Mouse (Mus musculus) inflammation-experienced regulatory T-cells, adult 16 weeks (primary cell): Measurements from ENCODE around the gene Tnpo3. TPM values are rescaled to one million over a fixed set of nuclear protein-coding genes. Genes with fewer than 3 reads are reported as not detected.

Source experiments
- polyA plus RNA-seq: library from polyadenylated mRNA; unstranded; fragments of 100-300 nt; shearing (Covaris generic); gene quantifications from one replicate; pipeline ENCODE4 v1.2.1, GENCODE M21; 2017

Tnpo3 gene
- polyA plus RNA-seq: 126 TPM

DNA sequence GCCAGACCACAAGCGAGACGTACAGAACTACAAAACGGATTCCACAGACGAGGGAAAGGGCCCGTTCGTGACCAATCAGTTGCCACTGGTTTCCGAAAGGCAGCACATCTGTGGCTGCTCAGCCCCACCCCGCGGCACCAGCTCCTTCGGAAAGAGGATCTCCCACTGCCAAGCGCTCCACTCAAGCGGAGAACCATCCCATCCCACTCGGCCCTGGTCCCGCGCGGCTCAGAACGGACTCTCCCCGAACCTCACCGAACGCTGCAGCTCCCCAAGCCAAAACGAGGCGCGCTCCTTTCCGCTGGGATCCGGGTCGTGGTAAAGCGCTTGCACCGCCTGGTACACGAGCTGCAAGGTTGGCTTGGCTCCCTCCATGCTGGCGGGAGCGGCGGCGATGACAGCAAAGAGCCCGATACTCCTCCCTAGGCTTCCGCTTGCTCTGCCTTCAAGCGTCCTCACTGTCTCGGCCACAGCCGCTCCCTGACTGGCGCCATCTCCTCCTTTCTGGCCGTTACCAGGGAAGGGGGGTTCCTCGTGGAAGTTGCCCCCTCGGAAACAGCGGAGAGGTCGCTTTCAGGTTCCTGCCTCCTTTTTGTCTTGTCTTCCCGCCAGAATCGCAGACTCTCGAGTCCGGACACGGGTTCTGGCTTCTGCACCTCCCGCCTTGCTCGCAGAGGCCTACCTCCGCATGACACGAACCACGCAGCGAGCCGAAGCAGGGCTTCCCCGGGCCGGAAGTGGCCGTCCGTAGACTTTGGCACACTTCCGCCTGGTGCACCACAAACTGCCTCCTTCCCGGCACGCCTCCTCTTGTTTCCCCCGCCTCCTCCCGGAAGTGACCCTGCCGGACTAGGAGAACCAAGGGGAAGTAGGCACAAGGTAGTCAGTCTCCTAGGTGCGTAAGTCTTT, at the start of gene Tnpo3:
Tnpo3 (minus strand) TSS at position 777 of the 909 bp plus-strand sequence.

DNA sequence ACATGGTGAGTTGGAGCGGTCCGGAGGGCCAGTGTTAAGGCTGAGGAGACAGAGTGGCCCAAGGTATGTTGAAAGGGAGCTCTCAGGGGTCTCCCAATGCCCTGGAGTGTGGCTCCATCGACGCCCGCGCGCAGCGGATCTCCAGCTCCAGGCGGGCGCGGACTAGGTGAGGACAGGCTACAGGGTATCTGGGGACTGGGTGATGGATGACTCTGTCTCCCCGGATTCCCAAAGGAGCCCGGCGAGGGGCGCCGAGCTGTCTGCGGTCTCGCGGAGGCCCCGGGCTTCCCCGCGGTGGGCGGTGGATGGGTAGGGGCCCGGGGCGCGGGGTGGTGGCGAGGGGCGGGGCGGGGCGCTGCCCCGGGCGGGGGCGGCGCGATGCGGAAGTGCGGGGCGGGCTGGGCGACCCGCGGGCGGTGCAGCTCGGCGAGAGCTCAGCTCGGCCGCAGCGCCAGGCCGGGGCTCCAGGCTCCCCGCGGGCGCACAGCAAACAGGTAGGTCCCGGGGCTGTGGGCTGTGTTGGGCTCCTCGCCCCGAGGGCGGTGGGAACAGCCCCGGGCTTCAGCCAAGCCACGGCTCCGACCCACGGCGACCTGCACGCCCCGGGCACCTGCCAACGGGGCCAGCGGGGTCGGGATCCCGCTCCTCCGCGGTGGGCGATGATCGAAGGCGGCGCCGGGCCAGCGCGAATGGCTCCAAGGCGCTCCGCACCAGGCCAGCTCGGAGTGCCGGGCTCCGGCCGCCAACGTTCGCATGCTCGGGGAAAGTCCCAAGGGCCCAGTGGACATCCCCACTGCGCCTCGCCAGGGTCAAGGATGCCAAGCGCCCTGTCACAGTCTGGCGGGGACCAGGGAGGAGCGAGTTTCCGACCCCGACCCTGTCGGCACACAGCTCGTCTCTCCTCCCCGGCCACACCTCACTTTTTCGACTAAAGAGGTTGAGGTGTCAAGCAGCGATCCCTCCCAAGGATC, 83.1 kb downstream of the Tnpo3 start, which contains the start of gene Irf5:
Irf5 (plus strand) TSS at position 345 of the 971 bp plus-strand sequence.

DNA sequence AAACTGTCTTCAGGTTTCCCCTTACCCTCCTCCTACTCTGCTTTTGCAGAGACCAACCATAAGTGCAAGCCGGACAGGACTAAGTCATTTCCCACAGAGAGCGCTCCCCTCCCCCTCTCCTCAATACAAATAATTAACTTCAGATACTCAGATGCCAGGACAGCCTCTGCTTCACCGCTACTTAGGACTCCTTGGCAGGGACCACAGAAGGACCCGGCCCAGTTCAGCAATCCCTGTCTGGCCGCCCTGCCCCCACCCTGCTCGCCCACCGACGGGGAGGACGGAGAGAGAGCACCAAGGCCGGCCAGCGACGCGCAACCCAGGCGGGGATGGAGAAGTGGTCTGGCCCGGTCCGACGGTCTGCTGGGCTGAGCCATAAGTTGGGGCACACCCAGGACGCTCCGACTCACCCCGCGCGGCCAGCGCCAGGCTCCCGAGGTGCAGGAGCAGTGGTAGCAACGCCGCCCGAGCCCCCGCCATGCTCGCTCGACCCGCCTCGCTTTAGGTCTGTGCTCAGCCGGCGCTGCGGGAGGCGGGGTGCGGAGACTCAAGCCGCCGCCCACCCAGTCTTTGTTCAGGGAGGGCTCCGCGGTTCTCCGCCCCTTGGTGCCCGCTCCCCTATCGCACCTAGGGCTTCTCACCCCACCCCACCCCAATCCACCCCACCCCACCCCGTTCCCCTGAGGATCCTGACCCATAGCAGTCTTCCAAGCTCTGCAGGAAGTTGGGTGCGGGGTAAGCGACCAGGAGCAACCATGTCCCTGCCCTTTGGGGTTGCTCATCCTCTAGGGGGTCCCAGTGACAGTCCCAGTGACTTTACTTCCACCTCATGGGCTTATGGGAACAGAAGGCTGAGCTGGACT, 102.0 kb downstream of the Tnpo3 start, which contains the start of gene Kcp:
Kcp (minus strand) TSS at position 506 of the 863 bp plus-strand sequence.

Other genes starting within 250 kb of the Tnpo3 start
- gene Opn1sw, start 221.4 kb downstream of the Tnpo3 start, polyA plus RNA-seq: not detected
- 1.9 TPM for gene Ccdc136, start 213.6 kb downstream of the Tnpo3 start, polyA plus RNA-seq
- gene Flnc, start 176.6 kb downstream of the Tnpo3 start, polyA plus RNA-seq: not detected
- gene Atp6v1f, start 142.2 kb downstream of the Tnpo3 start, polyA plus RNA-seq: 358 TPM
- gene Atp6v1fnb, start 138.4 kb downstream of the Tnpo3 start, polyA plus RNA-seq: 0.44 TPM
- not detected for gene Kcp, start 101.9 kb downstream of the Tnpo3 start, polyA plus RNA-seq
- gene Irf5, start 83.3 kb downstream of the Tnpo3 start, polyA plus RNA-seq: 48.5 TPM
- gene Tspan33, start 84.3 kb upstream of the Tnpo3 start, polyA plus RNA-seq: 0.09 TPM
- 0.07 TPM for gene Smo, start 125.6 kb upstream of the Tnpo3 start, polyA plus RNA-seq
- gene Ahcyl2, start 158.1 kb upstream of the Tnpo3 start, polyA plus RNA-seq: 102 TPM